Mouse (Mus musculus) MEL (cell line): ENCODE data around the gene Cnst.
A peak's percentile ranks its signal among the peaks of the same experiment; 100 is the strongest.

Experiments
- CTCF ChIP-seq, 3 experiments: IDR thresholded peaks in 2 of 3; conservative IDR thresholded peaks in 1 of 3; 2 replicates each; pipeline ENCODE4 v1.5.1; 2011 to 2012; ENCODE audit warnings: low read length in 3 of 3, low read depth in 2 of 3, mild to moderate bottlenecking in 2 of 3, improper control_type of control experiment in 1 of 3, inconsistent platforms in 1 of 3, mixed read lengths in 1 of 3, moderate library complexity in 1 of 3; ENCODE audit not compliant: control insufficient read depth in 1 of 3, insufficient read depth in 1 of 3, poor library complexity in 1 of 3, severe bottlenecking in 1 of 3
- E2F4 ChIP-seq: IDR thresholded peaks from 2 replicates; pipeline ENCODE4 v1.6.1; 2011; ENCODE audit warnings: low read depth, low read length, improper control_type of control experiment, borderline replicate concordance
- JUND ChIP-seq: IDR thresholded peaks from 2 replicates; pipeline ENCODE4 v1.6.1; 2011; ENCODE audit warnings: low read depth, mild to moderate bottlenecking, improper control_type of control experiment, low read length
- MAX ChIP-seq: IDR thresholded peaks from 2 replicates; pipeline ENCODE4 v1.6.1; 2011; ENCODE audit warnings: low read length, improper control_type of control experiment
- MEF2A ChIP-seq: IDR thresholded peaks from 2 replicates; pipeline ENCODE4 v1.6.1; 2014; ENCODE audit warnings: low read depth, mild to moderate bottlenecking, inconsistent platforms, low read length, improper control_type of control experiment; ENCODE audit not compliant: poor library complexity, insufficient replicate concordance, severe bottlenecking; ENCODE audit errors: extremely low read depth
- NRF1 ChIP-seq: IDR thresholded peaks from 2 replicates; pipeline ENCODE4 v1.6.1; 2014; ENCODE audit warnings: low read depth, mild to moderate bottlenecking, inconsistent platforms, low read length, improper control_type of control experiment, moderate library complexity; ENCODE audit not compliant: poor library complexity, insufficient read depth, severe bottlenecking
- POLR2A ChIP-seq, 2 experiments: IDR thresholded peaks; 2 replicates each; pipeline ENCODE4 v1.6.1; 2011 to 2012; ENCODE audit warnings: low read length in 2 of 2, mild to moderate bottlenecking in 2 of 2, control low read depth in 1 of 2, improper control_type of control experiment in 1 of 2, low read depth in 1 of 2, moderate library complexity in 1 of 2; ENCODE audit not compliant: control insufficient read depth in 1 of 2, insufficient read depth in 1 of 2, poor library complexity in 1 of 2
- SIN3A ChIP-seq: IDR thresholded peaks from 2 replicates; pipeline ENCODE4 v1.6.1; 2012; ENCODE audit warnings: low read length, improper control_type of control experiment, inconsistent platforms
- TAL1 ChIP-seq: IDR thresholded peaks from 2 replicates; pipeline ENCODE4 v1.6.1; 2012; ENCODE audit warnings: mild to moderate bottlenecking, inconsistent platforms, low read length, moderate library complexity, mixed read lengths
- ZC3H11A ChIP-seq: IDR thresholded peaks from 2 replicates; pipeline ENCODE4 v1.6.1; 2012; ENCODE audit warnings: low read depth, mild to moderate bottlenecking, inconsistent platforms, low read length, improper control_type of control experiment

- TF ChIP-seq MAX (no peak; the same call in 1 of the 2 replicates), POLR2A (IDR thresholded peaks at IDR 0.05; ENCODE audit: control insufficient read depth in 1 of 2, insufficient read depth in 1 of 2, low read depth in 1 of 2, low read length in 2 of 2, poor library complexity in 1 of 2) (no peak), E2F4 (no peak), TAL1 (peak; percentile 78), ZC3H11A (no peak), SIN3A (peak; percentile 12; the same call in 1 of the 2 replicates), CTCF (IDR thresholded peaks at IDR 0.05 in 2 of 3, conservative IDR thresholded peaks at IDR 0.05 in 1 of 3; ENCODE audit: control insufficient read depth in 1 of 3, insufficient read depth in 1 of 3, low read depth in 2 of 3, low read length in 3 of 3, poor library complexity in 1 of 3, severe bottlenecking in 1 of 3) (no peak), NRF1 (no peak), MEF2A (no peak), JUND (no peak)
Observed at GRCm38 (mm10) chr1:179649324-179649723, 103.2 kb downstream of the Cnst start.
